Mouse (Mus musculus) kidney, postnatal 0 days (tissue): ENCODE data around the gene Ankrd6. TPM values are rescaled to one million over a fixed set of nuclear protein-coding genes. Genes with fewer than 3 reads are reported as not detected.

ENCODE experiments used
- ATAC-seq: fragments of 200-750 bp; cut with Nextera tagmentation; replicated peaks from 2 replicates; pipeline ENCODE4 v1.8.0; 2017; ENCODE audit warnings: low read depth, moderate number of reproducible peaks, moderate TSS enrichment, moderate library complexity; ENCODE audit not compliant: low FRiP score
- DNase-seq: peaks from one replicate; pipeline ENCODE4 v3.0.0-alpha.2; 2016; ENCODE audit warnings: low spot score
- H3K27ac ChIP-seq: fragments of 300-500 bp; sonication (generic); 2 replicates; pipeline ENCODE4 v1.5.1; 2014; ENCODE audit warnings: mild to moderate bottlenecking
- H3K27me3 ChIP-seq: fragments of 300-500 bp; sonication (generic); 2 replicates; pipeline ENCODE4 v1.6.1; 2014; ENCODE audit warnings: low read length, mixed read lengths; ENCODE audit not compliant: insufficient read depth
- H3K36me3 ChIP-seq: fragments of 300-500 bp; sonication (generic); 2 replicates; pipeline ENCODE4 v1.6.1; 2014; ENCODE audit warnings: low read length, mixed read lengths; ENCODE audit not compliant: insufficient read depth
- H3K4me1 ChIP-seq: fragments of 300-500 bp; sonication (generic); replicated peaks from 2 replicates; pipeline ENCODE4 v1.6.1; 2014; ENCODE audit warnings: antibody characterized with exemption, low read length, mixed read lengths; ENCODE audit not compliant: insufficient read depth
- H3K4me2 ChIP-seq: fragments of 300-500 bp; sonication (generic); 2 replicates; pipeline ENCODE4 v1.6.1; 2014; ENCODE audit warnings: mild to moderate bottlenecking, low read length, moderate library complexity, mixed read lengths
- H3K4me3 ChIP-seq: fragments of 300-500 bp; sonication (generic); replicated peaks from 2 replicates; pipeline ENCODE4 v1.5.1; 2014; ENCODE audit warnings: low read depth, low read length
- H3K9ac ChIP-seq: fragments of 300-500 bp; sonication (generic); 2 replicates; pipeline ENCODE4 v1.6.1; 2014; ENCODE audit warnings: low read depth, low read length
- H3K9me3 ChIP-seq: fragments of 300-500 bp; sonication (generic); replicated peaks from 2 replicates; pipeline ENCODE4 v1.6.1; 2016; ENCODE audit warnings: low read length, inconsistent platforms, mixed read lengths
- CTCF ChIP-seq: IDR thresholded peaks from 2 replicates; pipeline ENCODE4 v1.5.1; 2016; ENCODE audit warnings: antibody characterized with exemption, low read depth, mild to moderate bottlenecking, moderate library complexity
- WGBS: fragments of 180-500 bp; shearing (Covaris S2); extraction: QIAGEN DNeasy Blood & Tissue Kit; methylation state at CpG from one replicate; pipeline ENCODE4 v1.1.7; 2014; 5-methylcytosine and 5-hydroxymethylcytosine counted together
- polyA plus RNA-seq: library from polyadenylated mRNA; unstranded; fragments of >200 nt; fragmentation: Nextera tagmentation; extraction: Ambion mirVana; gene quantifications from 2 replicates; pipeline ENCODE4 v1.2.1, GENCODE M21; 2015

Gene Ankrd6
- polyA plus RNA-seq, 1 experiment from 2014 or later, result 9.2 TPM

DNA sequence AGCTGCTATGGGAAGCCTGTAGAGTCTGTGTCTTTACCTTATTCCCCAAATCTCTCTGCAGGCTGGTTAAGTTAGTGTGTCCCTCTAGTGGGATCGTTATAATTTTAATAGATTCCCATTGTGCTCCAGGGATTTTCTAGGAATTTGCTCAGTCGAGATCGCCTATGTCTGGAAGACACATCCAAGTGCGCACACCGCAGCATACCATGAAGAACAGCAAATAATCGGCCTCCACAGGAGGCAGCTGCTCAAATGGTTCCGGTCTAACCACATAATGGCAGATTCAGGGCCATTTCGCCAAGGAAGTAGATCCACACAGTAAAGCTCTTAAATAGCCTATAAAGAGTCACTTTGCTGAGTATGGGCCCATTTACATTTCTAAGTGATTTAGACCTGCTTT, 98.3 kb downstream of the Ankrd6 start:
- Histone ChIP-seq H3K36me3 (no peaks in the 10 kb centered on the region), H3K27ac (no peak overlapping the region), H3K27me3 (no peaks in the 10 kb centered on the region), H3K9me3 (no peaks in the 10 kb centered on the region), H3K4me1 (no peaks in the 10 kb centered on the region), H3K4me3 (no peak overlapping the region), H3K9ac (no peak overlapping the region), H3K4me2 (no peak overlapping the region)
- 89% methylated on average over 8 of the region's 8 CpGs for WGBS
- TF ChIP-seq CTCF, result no peak
- DNase-seq (no peak), ATAC-seq (no peak)

DNA sequence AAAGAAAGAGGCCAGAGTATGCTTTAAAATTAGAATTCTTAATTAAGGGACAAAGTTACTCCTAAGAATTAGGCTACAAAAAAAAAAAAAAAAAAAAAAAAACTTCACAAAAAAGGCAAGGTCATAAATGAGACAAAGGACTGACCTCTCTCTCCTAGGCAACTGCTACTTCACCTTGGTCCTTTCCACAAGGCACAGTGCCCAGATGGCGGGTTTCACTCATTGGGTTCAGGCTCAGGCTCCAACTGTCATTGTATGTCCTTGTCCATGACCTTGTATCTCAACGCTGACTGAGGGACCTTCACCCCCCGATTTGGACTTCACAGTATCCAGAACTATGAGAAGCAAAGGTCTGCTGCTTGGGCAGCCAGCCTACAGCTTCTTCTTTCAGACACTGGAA, 112.2 kb downstream of the Ankrd6 start:
- Histone ChIP-seq H3K9me3 (no peaks in the 10 kb centered on the region), H3K9ac (no peak overlapping the region), H3K4me1 (no peaks in the 10 kb centered on the region), H3K4me2 (no peak overlapping the region), H3K27me3 (no peaks in the 10 kb centered on the region), H3K4me3 (no peak overlapping the region), H3K27ac (no peak overlapping the region), H3K36me3 (no peaks in the 10 kb centered on the region)
- no peak for TF ChIP-seq CTCF
- ATAC-seq (no peak), DNase-seq (no peak)
- 89% methylated on average over 3 of the region's 3 CpGs for WGBS

DNA sequence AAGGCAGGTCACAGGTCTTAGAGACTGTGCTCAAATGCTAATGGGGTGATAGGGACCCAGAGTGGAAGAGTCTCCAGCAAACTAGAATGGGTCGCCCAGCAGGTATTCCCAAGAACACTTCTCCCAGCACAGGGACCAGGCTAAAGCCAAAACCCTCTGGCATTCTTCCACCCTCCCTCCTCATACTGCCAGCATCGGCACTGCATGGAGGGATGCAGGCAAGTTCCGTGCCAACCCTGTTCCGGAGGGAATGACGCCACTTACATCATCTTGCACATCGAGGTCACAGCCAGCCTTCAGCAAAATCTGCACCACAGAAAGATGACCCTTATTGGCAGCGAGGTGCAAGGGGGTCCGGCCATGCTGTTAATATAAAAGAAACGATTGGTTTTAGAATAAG, 114.6 kb downstream of the Ankrd6 start:
- H3K27ac ChIP-seq, result no peak overlapping the region
- H3K4me1 ChIP-seq, result no peaks in the 10 kb centered on the region
- H3K27me3 ChIP-seq, result no peaks in the 10 kb centered on the region
- H3K4me2 ChIP-seq, result no peak overlapping the region
- ATAC-seq, result no peak
- no peak overlapping the region for H3K9ac ChIP-seq
- WGBS, result 93% methylated on average over 9 of the region's 9 CpGs
- H3K36me3 ChIP-seq, result no peaks in the 10 kb centered on the region
- H3K4me3 ChIP-seq, result no peak overlapping the region
- no peaks in the 10 kb centered on the region for H3K9me3 ChIP-seq
- no peak for TF ChIP-seq CTCF
- DNase-seq, result no peak

DNA sequence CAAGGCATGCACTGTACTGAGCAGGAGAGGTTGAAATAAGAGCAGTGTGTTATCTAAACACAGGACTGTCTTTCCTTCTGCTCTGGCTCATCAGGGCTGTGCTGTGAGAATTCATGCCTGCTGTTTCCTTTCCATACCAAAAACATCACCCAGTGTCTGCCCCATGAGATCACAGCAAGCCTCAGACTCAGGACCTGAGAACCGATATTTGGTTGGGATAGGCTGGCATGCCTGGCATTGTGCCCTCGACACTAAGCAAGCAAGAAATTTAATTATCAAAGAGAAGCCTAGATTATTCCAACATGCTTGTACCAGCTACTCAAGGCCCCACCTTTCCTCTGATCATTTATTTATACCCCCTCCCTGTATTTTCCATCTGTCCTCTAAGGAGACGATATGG, 116.1 kb downstream of the Ankrd6 start:
- Histone ChIP-seq H3K4me1 (no peaks in the 10 kb centered on the region), H3K4me3 (no peak overlapping the region), H3K27me3 (no peaks in the 10 kb centered on the region), H3K9me3 (no peaks in the 10 kb centered on the region), H3K36me3 (no peaks in the 10 kb centered on the region), H3K4me2 (no peak overlapping the region), H3K9ac (no peak overlapping the region), H3K27ac (no peak overlapping the region)
- DNase-seq (no peak), ATAC-seq (no peak)
- 76% methylated on average over 3 of the region's 3 CpGs for WGBS
- no peak for TF ChIP-seq CTCF

DNA sequence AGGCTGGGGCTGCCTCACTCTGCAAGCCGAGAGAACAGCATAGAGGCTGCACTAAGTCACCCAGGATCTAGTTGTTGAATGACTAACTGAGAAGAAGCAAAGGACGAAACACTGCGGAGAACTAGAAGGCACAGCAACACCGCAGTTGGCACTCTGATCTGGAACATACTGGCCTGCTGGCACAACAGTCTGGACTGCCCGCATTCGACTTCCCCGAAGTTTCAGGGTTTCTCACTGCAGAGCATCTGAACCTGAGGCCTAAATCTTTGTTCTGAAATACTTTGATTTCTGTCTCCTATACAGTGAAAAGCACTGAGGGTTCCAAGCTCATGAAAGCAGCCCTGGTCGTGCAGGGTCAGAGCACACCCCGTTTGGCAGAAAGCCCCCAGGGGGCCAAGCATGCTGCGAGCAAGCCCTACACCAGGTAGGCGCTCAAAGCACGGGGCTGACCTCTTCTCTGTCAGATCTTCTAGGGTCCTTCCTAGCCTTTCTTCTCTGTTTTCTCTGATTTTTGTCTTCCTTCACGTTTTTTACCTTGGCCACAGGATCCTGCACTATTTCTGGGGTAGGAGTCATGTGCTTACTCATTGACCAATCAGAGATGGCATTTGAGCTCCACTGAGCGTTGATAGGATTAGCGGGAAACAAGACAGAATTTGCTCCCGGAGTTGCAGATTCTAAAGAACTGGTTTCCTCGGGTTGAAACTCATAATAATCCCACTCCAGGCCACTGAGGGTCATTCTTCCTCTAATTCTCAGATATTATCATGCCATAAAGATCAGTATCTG, 117.0 kb downstream of the Ankrd6 start:
- Histone ChIP-seq H3K27ac (no peak overlapping the region), H3K27me3 (no peaks in the 10 kb centered on the region), H3K4me2 (peak overlapping the region; percentile 25; the same call in 1 of the 2 replicates), H3K4me1 (no peaks in the 10 kb centered on the region), H3K4me3 (no peak overlapping the region), H3K9ac (no peak overlapping the region), H3K9me3 (no peaks in the 10 kb centered on the region), H3K36me3 (no peaks in the 10 kb centered on the region)
- TF ChIP-seq CTCF, result no peak
- no peak for ATAC-seq
- WGBS, result 58% methylated on average over 17 of the region's 17 CpGs
- peak; percentile 25 for DNase-seq

DNA sequence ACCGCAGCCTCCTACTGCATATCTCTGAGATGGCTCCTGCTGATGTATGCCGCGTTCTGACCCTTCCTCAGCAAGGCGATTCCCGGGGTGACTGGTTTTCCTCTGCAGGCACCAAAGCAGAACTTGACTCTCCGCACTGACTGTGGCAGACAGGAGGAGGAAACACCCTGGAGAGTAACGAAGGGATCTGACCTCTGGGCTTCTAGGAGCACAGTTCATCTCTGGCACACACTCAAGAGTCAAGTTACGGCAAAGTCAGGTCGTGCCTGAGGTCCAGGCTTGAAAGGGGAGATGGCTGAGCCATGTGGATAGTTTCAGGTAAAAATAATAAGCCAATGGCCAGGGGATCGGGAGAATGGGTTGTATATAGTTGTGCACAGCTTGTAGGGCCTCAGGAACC, 121.3 kb downstream of the Ankrd6 start:
- 26% methylated on average over 10 of the region's 10 CpGs for WGBS
- DNase-seq, result peak; percentile 24
- no peak overlapping the region for H3K9ac ChIP-seq
- no peak for TF ChIP-seq CTCF
- H3K4me1 ChIP-seq, result no peaks in the 10 kb centered on the region
- no peak overlapping the region for H3K4me3 ChIP-seq
- H3K27me3 ChIP-seq, result no peaks in the 10 kb centered on the region
- no peak overlapping the region for H3K27ac ChIP-seq
- ATAC-seq, result no peak; the same call in 1 of the 2 replicates
- H3K9me3 ChIP-seq, result no peaks in the 10 kb centered on the region
- no peaks in the 10 kb centered on the region for H3K36me3 ChIP-seq
- no peak overlapping the region for H3K4me2 ChIP-seq
